Mouse (Mus musculus) G1E (cell line): ENCODE results near the gene Atxn7l2.

Experiments
- CTCF ChIP-seq: IDR thresholded peaks from 2 replicates; pipeline ENCODE4 v1.5.1; 2012; ENCODE audit warnings: low read depth, low read length, inconsistent platforms, mixed read lengths
- GATA1 ChIP-seq: IDR thresholded peaks from 2 replicates; pipeline ENCODE4 v1.6.1; 2012; ENCODE audit warnings: borderline replicate concordance, low read length, inconsistent platforms, mixed read lengths
- GATA2 ChIP-seq: IDR thresholded peaks from 2 replicates; pipeline ENCODE4 v1.6.1; 2012; ENCODE audit warnings: low read depth, low read length, inconsistent platforms, borderline replicate concordance

- TF ChIP-seq CTCF (no peak), GATA1 (no peak), GATA2 (no peak)
These were observed 21.8 kb downstream of the Atxn7l2 start for GRCm38 (mm10) chr3:108188716-108189490.
